Mouse (Mus musculus) forebrain, embryonic 12.5 days (tissue): ENCODE measurements around the gene Ccdc3. TPM values are rescaled to one million over a fixed set of nuclear protein-coding genes. Genes with fewer than 3 reads are reported as not detected.

Experiments used
- ATAC-seq: fragments of 200-750 bp; cut with Nextera tagmentation; 2 replicates; pipeline ENCODE4 v1.8.0; 2017; ENCODE audit warnings: moderate TSS enrichment; ENCODE audit not compliant: low FRiP score
- H3K27ac ChIP-seq: fragments of 300-500 bp; sonication (generic); 2 replicates; pipeline ENCODE4 v1.5.1; 2016; ENCODE audit warnings: mild to moderate bottlenecking
- H3K27me3 ChIP-seq: fragments of 300-500 bp; sonication (generic); 2 replicates; pipeline ENCODE4 v1.6.1; 2016; ENCODE audit warnings: mild to moderate bottlenecking
- H3K36me3 ChIP-seq: fragments of 300-500 bp; sonication (generic); replicated peaks from 2 replicates; pipeline ENCODE4 v1.6.1; 2016; ENCODE audit warnings: mild to moderate bottlenecking
- H3K4me1 ChIP-seq: fragments of 300-500 bp; sonication (generic); 2 replicates; pipeline ENCODE4 v1.6.1; 2016
- H3K4me2 ChIP-seq: fragments of 300-500 bp; sonication (generic); 2 replicates; pipeline ENCODE4 v1.6.1; 2016; ENCODE audit warnings: mild to moderate bottlenecking, moderate library complexity
- H3K4me3 ChIP-seq: fragments of 300-500 bp; sonication (generic); replicated peaks from 2 replicates; pipeline ENCODE4 v1.5.1; 2016; ENCODE audit warnings: mild to moderate bottlenecking
- H3K9ac ChIP-seq: fragments of 300-500 bp; sonication (generic); 2 replicates; pipeline ENCODE4 v1.6.1; 2016; ENCODE audit warnings: mild to moderate bottlenecking
- H3K9me3 ChIP-seq: fragments of 300-500 bp; sonication (generic); 2 replicates; pipeline ENCODE4 v1.6.1; 2016
- WGBS: fragments of 180-500 bp; shearing (Covaris S2); methylation state at CpG from one replicate; pipeline ENCODE4 v1.1.7; 2016; 5-methylcytosine and 5-hydroxymethylcytosine counted together
- polyA plus RNA-seq: library from polyadenylated mRNA; unstranded; fragments of >200 nt; fragmentation: Nextera tagmentation; extraction: Ambion mirVana; gene quantifications from 2 replicates; pipeline ENCODE4 v1.2.1, GENCODE M21; 2016

Ccdc3 gene
- polyA plus RNA-seq, 1 experiment from 2014 or later = 2.9 TPM

DNA sequence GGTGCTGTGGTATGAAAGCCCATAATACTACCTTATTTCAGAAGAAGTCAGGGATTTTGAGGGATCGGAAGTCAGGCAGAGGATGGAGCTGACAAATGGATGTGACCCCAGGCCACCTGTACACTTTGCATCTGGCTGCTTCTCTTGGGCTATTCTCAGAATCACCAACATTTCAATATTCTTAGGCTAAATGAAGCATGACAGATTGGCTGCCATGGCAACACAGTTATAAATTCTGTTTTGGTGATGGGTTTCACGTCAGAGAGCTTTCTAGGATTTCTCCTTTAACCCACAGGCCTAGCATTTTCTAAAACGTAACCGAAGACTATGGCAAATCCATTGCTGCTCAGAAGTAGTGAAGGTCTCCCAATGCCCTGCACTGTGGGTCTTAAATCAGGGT lies 59.9 kb downstream of the Ccdc3 start:
- Histone ChIP-seq H3K4me2 (no peak overlapping the region), H3K9me3 (no peaks in the 10 kb centered on the region), H3K9ac (no peak overlapping the region), H3K36me3 (no peaks in the 10 kb centered on the region), H3K4me3 (no peak overlapping the region), H3K27ac (no peak overlapping the region), H3K4me1 (no peaks in the 10 kb centered on the region), H3K27me3 (no peaks in the 10 kb centered on the region)
- 81% methylated on average over 4 of the region's 4 CpGs for WGBS
- ATAC-seq = no peak

DNA sequence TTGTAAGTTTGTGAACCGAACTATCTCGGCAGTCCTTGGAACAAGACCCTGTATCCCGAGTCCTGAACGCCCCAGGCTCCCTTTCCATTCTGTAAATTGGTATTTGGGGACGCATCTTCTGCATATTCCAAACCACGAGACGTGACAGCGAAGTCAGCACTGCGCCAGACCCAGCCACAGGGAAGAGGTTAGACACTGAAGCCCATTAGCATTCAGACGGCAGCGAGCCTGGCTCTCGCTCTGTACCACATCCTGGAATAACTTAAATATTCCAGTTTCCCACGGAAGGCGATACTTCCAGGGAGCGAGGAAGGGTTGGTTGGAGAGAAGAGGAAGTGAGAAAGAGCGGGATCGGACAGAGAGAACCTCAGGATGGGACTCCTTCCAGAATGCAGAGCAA lies 61.7 kb downstream of the Ccdc3 start:
- 91% methylated on average over 17 of the region's 17 CpGs for WGBS
- no peaks in the 10 kb centered on the region for H3K9me3 ChIP-seq
- no peak overlapping the region for H3K4me3 ChIP-seq
- H3K27me3 ChIP-seq = no peaks in the 10 kb centered on the region
- H3K27ac ChIP-seq = no peak overlapping the region
- no peaks in the 10 kb centered on the region for H3K4me1 ChIP-seq
- no peaks in the 10 kb centered on the region for H3K36me3 ChIP-seq
- no peak for ATAC-seq
- H3K9ac ChIP-seq = no peak overlapping the region
- no peak overlapping the region for H3K4me2 ChIP-seq

DNA sequence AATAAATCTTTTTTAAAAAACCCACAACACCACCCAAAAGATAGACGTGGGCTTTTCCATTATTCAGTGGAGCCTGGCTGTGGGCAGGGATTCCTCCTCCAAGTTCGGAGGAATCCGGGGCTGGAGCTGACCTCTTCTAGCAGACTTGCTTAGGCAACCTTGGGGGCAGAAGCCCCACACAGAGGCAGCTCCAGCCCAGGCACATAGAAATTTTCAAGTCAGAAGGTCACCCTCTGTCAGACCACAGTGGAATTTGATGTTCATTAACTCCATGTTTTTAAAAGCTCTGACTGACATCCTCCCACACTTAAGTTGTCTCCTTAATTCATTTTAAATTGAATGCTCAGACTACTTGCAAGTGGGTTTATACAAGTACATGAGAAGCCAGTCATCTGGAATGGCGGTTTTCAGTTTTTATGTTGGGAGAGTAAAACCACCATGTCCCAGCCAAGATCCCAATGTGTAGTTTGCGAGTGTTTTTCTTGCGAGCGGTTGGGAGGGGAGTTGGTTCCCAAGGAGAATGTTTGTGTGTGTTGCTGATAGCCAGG lies 63.3 kb downstream of the Ccdc3 start:
- Histone ChIP-seq H3K4me3 (no peak overlapping the region), H3K9me3 (no peaks in the 10 kb centered on the region), H3K36me3 (no peaks in the 10 kb centered on the region), H3K4me1 (no peaks in the 10 kb centered on the region), H3K27ac (no peak overlapping the region), H3K27me3 (no peaks in the 10 kb centered on the region), H3K9ac (no peak overlapping the region), H3K4me2 (no peak overlapping the region)
- ATAC-seq = no peak
- WGBS = 85% methylated on average over 7 of the region's 7 CpGs

DNA sequence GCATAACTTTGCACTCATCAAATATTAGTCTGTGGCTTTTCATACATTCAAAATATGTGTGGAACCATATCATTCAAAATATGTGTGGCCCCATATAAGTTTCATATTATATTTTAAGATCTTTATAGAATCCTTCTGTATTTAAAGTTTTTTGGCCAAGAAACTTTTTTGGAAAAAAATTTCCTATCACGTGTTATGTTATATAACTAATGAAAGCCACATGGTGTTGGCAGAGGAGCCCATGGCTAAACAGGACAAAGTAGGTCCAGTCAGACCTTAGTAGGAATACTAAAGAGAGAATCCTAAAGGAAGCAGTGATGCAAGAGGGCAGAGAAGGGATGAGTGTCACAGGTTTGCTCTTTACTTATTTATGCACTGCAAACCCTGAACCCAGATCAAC lies 65.6 kb downstream of the Ccdc3 start:
- no peak for ATAC-seq
- no peak overlapping the region for H3K9ac ChIP-seq
- 89% methylated on average over 1 of the region's 1 CpGs for WGBS

DNA sequence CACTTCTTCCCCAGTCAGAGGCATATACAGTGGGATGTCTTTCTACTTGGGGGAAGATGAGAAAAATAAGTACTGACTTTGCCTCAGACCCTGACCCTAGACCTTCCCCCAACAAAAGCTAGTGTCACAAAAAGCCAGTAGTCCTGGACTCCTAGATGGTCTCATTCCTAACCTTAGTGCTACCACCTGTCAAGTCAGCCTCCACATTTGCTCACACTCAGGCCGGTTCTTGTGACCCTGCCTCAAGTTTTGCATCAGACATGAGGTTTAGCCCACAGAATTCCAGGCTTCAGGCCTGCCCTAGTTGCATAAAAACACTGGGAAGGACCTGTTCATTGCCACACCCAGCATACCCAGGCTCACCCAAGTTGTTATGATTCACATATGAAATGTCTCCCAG lies 67.4 kb downstream of the Ccdc3 start:
- H3K4me3 ChIP-seq = no peak overlapping the region
- no peak for ATAC-seq

More for the DNA sequence above, 65.6 kb downstream of the Ccdc3 start:
- Histone ChIP-seq H3K27me3 (no peaks in the 10 kb centered on the region), H3K9me3 (no peaks in the 10 kb centered on the region), H3K27ac (no peak overlapping the region), H3K4me3 (no peak overlapping the region), H3K4me2 (no peak overlapping the region), H3K36me3 (no peaks in the 10 kb centered on the region), H3K4me1 (no peaks in the 10 kb centered on the region)

DNA sequence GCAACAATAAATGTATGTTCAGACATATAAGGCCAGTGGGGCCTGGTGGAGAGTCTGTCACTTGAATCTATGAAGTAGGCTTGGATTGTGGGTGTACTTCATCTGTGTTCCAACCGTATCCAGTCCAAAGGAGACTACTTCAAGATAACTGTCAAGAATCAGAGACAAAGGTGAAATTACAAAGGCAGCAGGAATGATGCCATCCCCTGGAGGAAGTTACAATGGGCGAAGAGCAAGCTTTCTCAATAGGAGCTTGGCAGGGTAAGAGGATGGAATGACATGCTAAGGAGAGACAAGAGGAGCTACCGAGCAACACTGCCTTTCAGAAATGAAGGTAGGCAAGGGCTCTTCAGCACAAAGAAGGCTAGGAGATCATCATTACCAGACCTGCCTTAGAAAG lies 69.1 kb downstream of the Ccdc3 start:
- WGBS = 83% methylated on average over 3 of the region's 3 CpGs
- no peaks in the 10 kb centered on the region for H3K4me1 ChIP-seq
- H3K4me2 ChIP-seq = no peak overlapping the region
- ATAC-seq = no peak
- no peak overlapping the region for H3K9ac ChIP-seq
- H3K27me3 ChIP-seq = no peaks in the 10 kb centered on the region
- no peak overlapping the region for H3K27ac ChIP-seq
- H3K36me3 ChIP-seq = no peaks in the 10 kb centered on the region
- no peaks in the 10 kb centered on the region for H3K9me3 ChIP-seq
- no peak overlapping the region for H3K4me3 ChIP-seq

More for the DNA sequence above, 67.4 kb downstream of the Ccdc3 start:
- Histone ChIP-seq H3K9ac (no peak overlapping the region), H3K27ac (no peak overlapping the region), H3K36me3 (no peaks in the 10 kb centered on the region), H3K27me3 (no peaks in the 10 kb centered on the region), H3K9me3 (no peaks in the 10 kb centered on the region), H3K4me2 (no peak overlapping the region), H3K4me1 (no peaks in the 10 kb centered on the region)
- 79% methylated on average over 1 of the region's 1 CpGs for WGBS

DNA sequence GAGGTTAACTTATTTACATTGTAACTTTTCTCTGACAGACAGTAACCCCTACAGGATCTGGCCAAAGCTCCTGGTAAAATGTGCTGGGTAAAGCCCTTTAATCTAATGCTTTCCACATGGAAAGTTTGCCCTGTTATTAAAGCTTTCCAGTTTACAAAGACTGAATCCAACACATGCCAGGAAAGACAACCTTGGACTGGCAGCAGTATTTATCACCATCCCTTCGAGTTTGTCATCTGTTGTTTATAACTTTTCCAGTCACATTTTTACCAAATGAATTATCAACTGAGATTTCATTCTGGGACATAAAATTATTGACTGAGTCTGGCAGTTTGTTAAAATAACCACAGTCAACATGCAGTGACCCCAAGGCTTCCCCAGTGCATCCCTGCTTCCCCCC lies 77.0 kb downstream of the Ccdc3 start:
- no peak overlapping the region for H3K4me2 ChIP-seq
- H3K4me1 ChIP-seq = no peaks in the 10 kb centered on the region
- H3K4me3 ChIP-seq = no peak overlapping the region
- ATAC-seq = no peak
- 87% methylated on average over 1 of the region's 1 CpGs for WGBS
- no peaks in the 10 kb centered on the region for H3K27me3 ChIP-seq
- H3K9me3 ChIP-seq = no peaks in the 10 kb centered on the region
- H3K9ac ChIP-seq = no peak overlapping the region
- H3K36me3 ChIP-seq = no peaks in the 10 kb centered on the region
- H3K27ac ChIP-seq = no peak overlapping the region

DNA sequence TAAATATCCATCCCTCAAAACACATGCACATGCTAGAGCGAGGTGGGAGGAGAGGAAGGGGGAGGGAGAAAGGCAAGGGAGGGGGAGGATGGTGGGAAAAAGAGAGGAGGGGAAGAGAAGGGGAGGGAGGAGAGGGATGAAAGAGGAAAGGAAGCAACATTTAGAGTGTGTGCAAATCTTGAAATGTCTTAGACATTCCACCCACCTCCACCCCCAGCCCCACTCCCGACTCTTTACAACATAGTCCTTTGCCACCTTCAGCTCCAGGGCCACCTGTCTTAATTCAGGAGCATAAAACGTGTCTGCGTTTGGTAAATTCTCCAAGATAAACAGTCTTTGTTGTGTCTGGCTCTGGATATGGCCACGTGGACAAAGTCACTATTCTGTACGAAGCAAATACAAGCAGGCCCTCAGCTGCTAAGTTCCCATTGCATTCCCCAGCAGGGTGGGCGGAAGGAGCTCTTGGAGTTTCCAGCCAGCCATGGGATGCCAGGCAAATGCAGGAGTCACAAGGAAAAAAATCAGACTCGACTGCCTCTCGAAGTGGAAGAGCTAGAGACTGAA lies 77.8 kb downstream of the Ccdc3 start:
- no peak for ATAC-seq
- Histone ChIP-seq H3K9me3 (no peaks in the 10 kb centered on the region), H3K27ac (no peak overlapping the region), H3K4me2 (no peak overlapping the region), H3K4me3 (no peak overlapping the region), H3K27me3 (no peaks in the 10 kb centered on the region), H3K36me3 (no peaks in the 10 kb centered on the region), H3K4me1 (no peaks in the 10 kb centered on the region), H3K9ac (no peak overlapping the region)
- 84% methylated on average over 9 of the region's 9 CpGs for WGBS

DNA sequence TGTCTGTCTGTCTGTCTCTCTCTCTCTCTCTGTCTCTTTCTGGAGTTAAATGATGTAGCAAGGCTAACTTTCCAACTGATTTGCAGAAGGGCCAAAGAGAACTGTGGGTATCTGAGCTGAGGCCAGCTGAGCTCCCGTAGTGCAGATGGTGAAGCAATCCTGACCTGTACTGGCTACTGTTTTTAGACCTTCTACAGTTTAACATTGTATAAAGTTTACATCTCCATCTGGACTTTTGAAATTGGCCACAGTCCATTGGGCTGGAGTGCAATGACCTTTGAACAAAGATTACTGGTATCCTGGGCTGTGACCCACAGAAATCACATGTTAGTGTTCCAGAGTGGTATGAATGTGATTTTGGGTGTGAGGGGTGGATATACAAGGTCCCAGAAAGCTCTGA lies 81.6 kb downstream of the Ccdc3 start:
- Histone ChIP-seq H3K9ac (no peak overlapping the region), H3K4me3 (no peak overlapping the region), H3K27ac (no peak overlapping the region), H3K27me3 (no peaks in the 10 kb centered on the region), H3K9me3 (no peaks in the 10 kb centered on the region), H3K36me3 (no peaks in the 10 kb centered on the region), H3K4me1 (no peaks in the 10 kb centered on the region), H3K4me2 (no peak overlapping the region)
- no peak for ATAC-seq
- WGBS = 92% methylated on average over 1 of the region's 1 CpGs

DNA sequence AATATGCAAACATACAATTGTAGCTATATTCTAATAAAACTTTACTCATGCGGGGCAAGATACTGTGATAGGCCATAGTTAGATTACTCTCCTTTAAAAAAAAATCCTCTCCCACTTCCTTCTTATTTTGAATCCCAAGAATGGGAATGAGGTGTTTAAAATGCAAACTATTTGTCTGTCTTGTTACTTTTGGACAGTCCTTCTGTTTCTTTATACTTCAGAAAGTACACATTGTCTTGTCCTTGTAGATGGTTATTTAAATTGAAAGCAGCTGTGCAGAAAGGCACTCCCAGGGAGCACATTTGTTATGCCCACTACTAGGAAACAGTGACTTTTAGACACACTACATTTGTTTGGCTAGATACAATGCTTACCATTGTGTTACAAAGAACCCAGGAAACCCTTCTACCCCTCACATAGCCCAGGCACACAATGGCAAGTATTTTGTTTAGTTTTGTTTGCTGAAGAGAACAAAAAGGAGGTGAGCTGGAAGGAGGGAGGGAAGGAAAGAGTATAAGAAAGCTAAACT lies 82.3 kb downstream of the Ccdc3 start:
- Histone ChIP-seq H3K36me3 (no peaks in the 10 kb centered on the region), H3K9me3 (no peaks in the 10 kb centered on the region), H3K9ac (no peak overlapping the region), H3K4me2 (no peak overlapping the region), H3K4me1 (no peaks in the 10 kb centered on the region), H3K27ac (no peak overlapping the region), H3K27me3 (no peaks in the 10 kb centered on the region), H3K4me3 (no peak overlapping the region)
- WGBS = 87% methylated on average over 1 of the region's 1 CpGs
- ATAC-seq = no peak

DNA sequence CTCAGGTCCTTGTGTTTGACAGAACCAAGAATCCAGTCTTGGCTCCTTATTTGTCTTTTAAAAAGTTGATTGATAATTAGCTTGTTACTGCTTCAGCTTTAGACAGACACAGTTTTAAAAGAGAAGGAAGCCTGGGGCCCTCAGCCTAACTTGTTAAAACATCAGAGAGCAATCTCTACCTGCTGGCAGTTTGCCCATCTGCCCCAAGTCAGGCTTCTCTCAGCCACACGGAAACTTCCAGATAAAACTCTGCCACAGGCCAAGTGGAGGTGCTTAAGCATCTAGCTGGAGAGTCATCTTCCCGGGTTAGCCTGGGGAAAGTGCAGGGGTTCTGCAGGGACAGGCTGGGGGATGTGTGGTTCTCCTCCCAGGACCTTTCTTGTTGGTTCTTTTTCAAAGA lies 85.0 kb downstream of the Ccdc3 start:
- H3K4me3 ChIP-seq = no peak overlapping the region
- no peaks in the 10 kb centered on the region for H3K27me3 ChIP-seq
- no peaks in the 10 kb centered on the region for H3K9me3 ChIP-seq
- H3K9ac ChIP-seq = no peak overlapping the region
- 80% methylated on average over 2 of the region's 2 CpGs for WGBS
- no peak overlapping the region for H3K27ac ChIP-seq
- no peak overlapping the region for H3K4me2 ChIP-seq
- H3K36me3 ChIP-seq = no peaks in the 10 kb centered on the region
- no peak for ATAC-seq
- H3K4me1 ChIP-seq = no peaks in the 10 kb centered on the region

DNA sequence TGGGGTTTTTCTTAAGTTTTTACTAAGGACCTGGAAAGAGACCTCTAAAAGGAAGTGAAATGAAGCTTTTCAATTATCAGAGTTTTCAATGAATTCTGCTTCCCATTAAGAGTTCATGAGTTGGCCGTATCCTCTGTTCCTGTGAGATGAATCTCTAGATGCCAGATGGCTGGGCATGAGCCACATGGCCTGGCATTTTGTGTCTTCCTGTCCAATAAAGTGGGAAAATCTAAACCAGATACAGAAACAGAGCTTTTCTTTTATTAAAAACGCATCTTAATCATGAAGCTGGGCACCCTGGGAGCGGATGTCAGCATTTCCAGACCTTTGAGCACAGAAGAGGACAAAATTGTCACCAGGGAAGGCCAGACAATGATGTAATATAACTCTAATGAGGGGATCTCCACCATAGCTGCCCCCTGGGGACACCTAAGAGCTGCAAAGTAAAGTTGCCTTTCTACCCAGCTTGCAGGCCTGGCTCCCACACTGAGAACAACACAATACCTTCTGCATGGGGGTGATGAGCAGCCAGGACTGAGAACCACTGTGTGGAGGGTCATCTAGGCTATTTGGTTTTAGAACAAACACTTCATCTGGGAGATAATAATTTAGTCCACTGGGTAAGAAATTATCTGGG lies 99.4 kb downstream of the Ccdc3 start:
- no peak for ATAC-seq

DNA sequence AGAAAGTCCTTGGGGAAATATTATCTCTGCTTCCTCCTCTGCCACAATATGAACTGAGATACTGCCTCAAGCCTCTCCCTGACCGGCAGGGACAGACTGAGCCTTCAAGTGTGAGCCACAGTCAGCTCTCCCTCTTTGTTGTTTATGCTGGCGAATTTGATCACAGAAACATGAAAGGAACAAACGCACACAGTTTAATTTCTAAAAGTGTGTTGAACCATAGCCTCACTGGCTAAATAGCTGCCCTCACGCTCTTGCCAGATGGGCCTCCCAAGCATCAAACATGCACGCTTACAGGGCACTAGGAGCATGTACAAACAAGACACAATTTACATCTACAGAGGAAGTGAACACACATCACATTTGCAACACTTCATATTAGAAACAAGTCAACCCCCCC lies 100.3 kb downstream of the Ccdc3 start:
- Histone ChIP-seq H3K27ac (no peak overlapping the region), H3K9me3 (no peaks in the 10 kb centered on the region), H3K4me2 (no peak overlapping the region), H3K36me3 (no peaks in the 10 kb centered on the region), H3K9ac (no peak overlapping the region), H3K4me3 (no peak overlapping the region), H3K4me1 (no peaks in the 10 kb centered on the region), H3K27me3 (no peaks in the 10 kb centered on the region)
- WGBS = 86% methylated on average over 5 of the region's 5 CpGs
- no peak for ATAC-seq

More for the DNA sequence above, 99.4 kb downstream of the Ccdc3 start:
- H3K9me3 ChIP-seq = no peaks in the 10 kb centered on the region
- H3K4me3 ChIP-seq = no peak overlapping the region
- no peak overlapping the region for H3K4me2 ChIP-seq
- H3K27me3 ChIP-seq = no peaks in the 10 kb centered on the region
- H3K4me1 ChIP-seq = no peaks in the 10 kb centered on the region
- H3K36me3 ChIP-seq = no peaks in the 10 kb centered on the region
- H3K9ac ChIP-seq = no peak overlapping the region
- H3K27ac ChIP-seq = no peak overlapping the region
- 69% methylated on average over 3 of the region's 3 CpGs for WGBS
